Mouse (Mus musculus) embryonic facial prominence, embryonic 11.5 days (tissue): Measurements from ENCODE around the gene Adsl. TPM values are rescaled to one million over a fixed set of nuclear protein-coding genes. Genes with fewer than 3 reads are reported as not detected.

Experiments used
- ATAC-seq: fragments of 200-750 bp; cut with Nextera tagmentation; replicated peaks from 2 replicates; pipeline ENCODE4 v1.8.0; 2017; ENCODE audit warnings: low read depth; ENCODE audit not compliant: insufficient number of reproducible peaks, low FRiP score, low TSS enrichment
- DNase-seq: peaks from one replicate; pipeline ENCODE4 v3.0.0-alpha.2; 2015; ENCODE audit warnings: low spot score
- H3K27ac ChIP-seq: fragments of 300-500 bp; sonication (generic); replicated peaks from 2 replicates; pipeline ENCODE4 v1.5.1; 2014; ENCODE audit warnings: mild to moderate bottlenecking, low read depth, low read length, control low read depth
- H3K27me3 ChIP-seq: fragments of 300-500 bp; sonication (generic); 2 replicates; pipeline ENCODE4 v1.6.1; 2014; ENCODE audit warnings: mild to moderate bottlenecking, low read length, moderate library complexity, mixed read lengths; ENCODE audit not compliant: control insufficient read depth, insufficient read depth
- H3K36me3 ChIP-seq: fragments of 300-500 bp; sonication (generic); replicated peaks from 2 replicates; pipeline ENCODE4 v1.6.1; 2014; ENCODE audit warnings: low read depth, mild to moderate bottlenecking, low read length, moderate library complexity, mixed read lengths; ENCODE audit not compliant: control insufficient read depth, insufficient read depth
- H3K4me1 ChIP-seq: fragments of 300-500 bp; sonication (generic); 2 replicates; pipeline ENCODE4 v1.6.1; 2014; ENCODE audit warnings: low read length, mixed read lengths; ENCODE audit not compliant: control insufficient read depth, insufficient read depth
- H3K4me2 ChIP-seq: fragments of 300-500 bp; sonication (generic); 2 replicates; pipeline ENCODE4 v1.6.1; 2014; ENCODE audit warnings: low read depth, mild to moderate bottlenecking, control low read depth, low read length, moderate library complexity
- H3K4me3 ChIP-seq: fragments of 300-500 bp; sonication (generic); 2 replicates; pipeline ENCODE4 v1.5.1; 2014; ENCODE audit warnings: low read depth, low read length, control low read depth
- H3K9ac ChIP-seq: fragments of 300-500 bp; sonication (generic); replicated peaks from 2 replicates; pipeline ENCODE4 v1.6.1; 2014; ENCODE audit warnings: mild to moderate bottlenecking, control low read depth, low read length
- H3K9me3 ChIP-seq: fragments of 300-500 bp; sonication (generic); replicated peaks from 2 replicates; pipeline ENCODE4 v1.6.1; 2016; ENCODE audit warnings: mild to moderate bottlenecking, low read length, inconsistent platforms, mixed read lengths; ENCODE audit not compliant: control insufficient read depth
- WGBS: fragments of 180-500 bp; shearing (Covaris S2); extraction: QIAGEN DNeasy Blood & Tissue Kit; methylation state at CpG from one replicate; pipeline ENCODE4 v1.1.7; 2014; 5-methylcytosine and 5-hydroxymethylcytosine counted together
- polyA plus RNA-seq: library from polyadenylated mRNA; unstranded; fragments of >200 nt; fragmentation: Nextera tagmentation; extraction: Ambion mirVana; gene quantifications from 2 replicates; pipeline ENCODE4 v1.2.1, GENCODE M21; 2014

Gene Adsl
- polyA plus RNA-seq, 1 experiment from 2014 or later: 163 TPM

- Histone ChIP-seq H3K36me3 (peaks cover 7% of the 10 kb centered on the region), H3K27ac (no peak overlapping the region), H3K27me3 (no peaks in the 10 kb centered on the region), H3K4me3 (peak overlapping the region; percentile 89), H3K4me2 (peak overlapping the region; percentile 72), H3K9ac (peak overlapping the region; percentile 79), H3K9me3 (no peaks in the 10 kb centered on the region), H3K4me1 (peaks cover 3% of the 10 kb centered on the region; the same call in 1 of the 2 replicates)
- ATAC-seq: no peak
- WGBS: 61% methylated on average over 4 of the region's 4 CpGs
- DNase-seq: no peak
These were observed 1.1 kb downstream of the Adsl start for GRCm38 (mm10) chr15:80949431-80949830.

GRCm38 (mm10) chr15:80950055-80950454, 1.8 kb downstream of the Adsl start:
- H3K4me3 ChIP-seq: no peak overlapping the region
- ATAC-seq: no peak
- H3K9me3 ChIP-seq: no peaks in the 10 kb centered on the region
- peaks cover 3% of the 10 kb centered on the region; the same call in 1 of the 2 replicates for H3K4me1 ChIP-seq
- no peak overlapping the region for H3K4me2 ChIP-seq
- WGBS: 93% methylated on average over 7 of the region's 7 CpGs
- H3K27ac ChIP-seq: no peak overlapping the region
- DNase-seq: no peak
- H3K27me3 ChIP-seq: no peaks in the 10 kb centered on the region
- peaks cover 7% of the 10 kb centered on the region for H3K36me3 ChIP-seq
- no peak overlapping the region for H3K9ac ChIP-seq

- Histone ChIP-seq H3K27ac (no peak overlapping the region), H3K4me2 (no peak overlapping the region), H3K36me3 (peaks cover 7% of the 10 kb centered on the region), H3K9me3 (no peaks in the 10 kb centered on the region), H3K9ac (no peak overlapping the region), H3K4me3 (no peak overlapping the region), H3K4me1 (peaks cover 3% of the 10 kb centered on the region; the same call in 1 of the 2 replicates), H3K27me3 (no peaks in the 10 kb centered on the region)
- DNase-seq (no peak), ATAC-seq (no peak)
- 94% methylated on average over 9 of the region's 9 CpGs for WGBS
These were observed 5.7 kb downstream of the Adsl start for GRCm38 (mm10) chr15:80953971-80954370.

- Histone ChIP-seq H3K9ac (no peak overlapping the region), H3K9me3 (no peaks in the 10 kb centered on the region), H3K27ac (no peak overlapping the region), H3K36me3 (peaks cover 7% of the 10 kb centered on the region), H3K4me1 (no peaks in the 10 kb centered on the region), H3K4me2 (no peak overlapping the region), H3K4me3 (no peak overlapping the region), H3K27me3 (no peaks in the 10 kb centered on the region)
- ATAC-seq: no peak
- DNase-seq: no peak
- 72% methylated on average over 3 of the region's 3 CpGs for WGBS
These were observed 6.6 kb downstream of the Adsl start for GRCm38 (mm10) chr15:80954861-80955260.

- H3K36me3 ChIP-seq: peaks cover 7% of the 10 kb centered on the region
- no peak overlapping the region for H3K9ac ChIP-seq
- H3K4me3 ChIP-seq: no peak overlapping the region
- DNase-seq (no peak), ATAC-seq (no peak)
- no peaks in the 10 kb centered on the region for H3K9me3 ChIP-seq
- no peak overlapping the region for H3K27ac ChIP-seq
- H3K4me2 ChIP-seq: no peak overlapping the region
- 93% methylated on average over 12 of the region's 12 CpGs for WGBS
- no peaks in the 10 kb centered on the region for H3K27me3 ChIP-seq
- H3K4me1 ChIP-seq: no peaks in the 10 kb centered on the region
These were observed 7.6 kb downstream of the Adsl start for GRCm38 (mm10) chr15:80955836-80956438.

GRCm38 (mm10) chr15:80969371-80969770, 21.1 kb downstream of the Adsl start:
- peaks cover 20% of the 10 kb centered on the region for H3K36me3 ChIP-seq
- H3K27me3 ChIP-seq: no peaks in the 10 kb centered on the region

GRCm38 (mm10) chr15:80974311-80974710, 26.0 kb downstream of the Adsl start:
- no peaks in the 10 kb centered on the region; the same call in none of the 2 replicates for H3K36me3 ChIP-seq
- H3K9me3 ChIP-seq: no peaks in the 10 kb centered on the region
- WGBS: 49% methylated on average over 5 of the region's 5 CpGs
- no peak overlapping the region for H3K4me3 ChIP-seq
- H3K27me3 ChIP-seq: no peaks in the 10 kb centered on the region
- no peak overlapping the region for H3K4me2 ChIP-seq
- H3K27ac ChIP-seq: no peak overlapping the region
- peak; percentile 24 for DNase-seq
- no peak for ATAC-seq
- H3K9ac ChIP-seq: no peak overlapping the region
- no peaks in the 10 kb centered on the region for H3K4me1 ChIP-seq

More at GRCm38 (mm10) chr15:80969371-80969770, 21.1 kb downstream of the Adsl start:
- no peak overlapping the region for H3K9ac ChIP-seq
- 98% methylated on average over 1 of the region's 1 CpGs for WGBS
- DNase-seq (no peak), ATAC-seq (no peak)
- no peak overlapping the region for H3K4me2 ChIP-seq
- no peaks in the 10 kb centered on the region for H3K4me1 ChIP-seq
- no peak overlapping the region for H3K4me3 ChIP-seq
- no peak overlapping the region for H3K27ac ChIP-seq
- no peaks in the 10 kb centered on the region for H3K9me3 ChIP-seq

- DNase-seq (no peak), ATAC-seq (no peak)
- Histone ChIP-seq H3K4me1 (no peaks in the 10 kb centered on the region), H3K9ac (no peak overlapping the region), H3K4me2 (no peak overlapping the region), H3K36me3 (no peaks in the 10 kb centered on the region), H3K27me3 (no peaks in the 10 kb centered on the region), H3K4me3 (no peak overlapping the region), H3K27ac (no peak overlapping the region), H3K9me3 (no peaks in the 10 kb centered on the region)
- WGBS: 79% methylated on average over 3 of the region's 3 CpGs
These were observed 27.4 kb downstream of the Adsl start for GRCm38 (mm10) chr15:80975666-80976065.
